Mouse (Mus musculus) testis, adult 10 weeks (tissue): ENCODE results near the gene Sh2d1b1. TPM values are rescaled to one million over a fixed set of nuclear protein-coding genes. Genes with fewer than 3 reads are reported as not detected.

ENCODE experiments used
- polyA plus RNA-seq: library from polyadenylated mRNA; stranded (reverse); fragments of 350-450 nt; fragmentation: Illumina TruSeq; extraction: RNeasy Lipid Tissue Mini Kit (QIAGEN cat#74804); gene quantifications from one replicate; pipeline ENCODE4 v1.2.3, GENCODE M21; 2014; ENCODE audit warnings: low read depth, low replicate concordance

Sh2d1b1 gene
- polyA plus RNA-seq, result not detected

DNA sequence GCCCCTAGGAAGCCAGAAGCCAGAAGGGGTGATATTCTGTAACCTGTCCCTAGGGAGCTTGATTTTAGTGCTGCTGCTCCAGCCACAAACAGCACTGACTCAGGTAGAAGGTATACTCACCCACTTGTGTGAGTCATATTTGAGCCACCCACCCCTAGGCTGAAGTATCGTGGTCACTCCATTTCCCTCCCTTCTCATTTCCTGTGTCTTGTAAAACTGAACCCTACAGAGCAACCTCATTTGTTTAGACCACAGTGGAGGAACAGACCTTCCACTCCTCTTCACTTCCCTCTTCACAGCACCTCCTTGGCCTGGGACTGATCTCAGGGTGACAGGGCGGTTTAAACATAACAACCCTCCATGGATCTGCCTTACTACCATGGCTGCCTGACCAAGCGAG is at the start of gene Sh2d1b1:
TSS of gene Sh2d1b1 (plus strand) at position 305 of the 400 bp plus-strand sequence.

GRCm38 (mm10) chr1:170232688-170233087 is 44.4 kb upstream of the Sh2d1b1 start, which contains the start of gene Sh2d1b2:
Gene Sh2d1b2, plus strand, starts transcription at chr1:170232749.

GRCm38 (mm10) chr1:170306232-170306631 is 29.1 kb downstream of the Sh2d1b1 start, which contains the start of gene Gm7694:
Gene Gm7694, minus strand, starts transcription at chr1:170306332.

GRCm38 (mm10) chr1:170308503-170308902 is 31.4 kb downstream of the Sh2d1b1 start, which contains the start of gene Spata46:
Gene Spata46, plus strand, starts transcription at chr1:170308803.

Other genes with a start within 250 kb of the Sh2d1b1 start
- gene Ddr2, start 166.6 kb upstream of the Sh2d1b1 start, polyA plus RNA-seq, result 4.3 TPM
- gene Uap1, start 102.4 kb upstream of the Sh2d1b1 start, polyA plus RNA-seq, result 26.2 TPM
- 16.9 TPM for gene Uhmk1, start 61.9 kb upstream of the Sh2d1b1 start, polyA plus RNA-seq
- not detected for gene Sh2d1b2, start 44.6 kb upstream of the Sh2d1b1 start, polyA plus RNA-seq
- gene Gm7694, start 29.0 kb downstream of the Sh2d1b1 start, polyA plus RNA-seq, result 0.94 TPM
- gene Spata46, start 31.5 kb downstream of the Sh2d1b1 start, polyA plus RNA-seq, result 59.9 TPM